Mouse (Mus musculus) liver, embryonic 14.5 days (tissue): Measurements from ENCODE around the gene Mrpl33.
A peak's percentile ranks its signal among the peaks of the same experiment; 100 is the strongest.

ENCODE experiments used
- CTCF ChIP-seq: IDR thresholded peaks from 2 replicates; pipeline ENCODE4 v1.5.1; 2016; ENCODE audit warnings: antibody characterized with exemption, low read depth, control low read depth
- EP300 ChIP-seq: IDR thresholded peaks from 2 replicates; pipeline ENCODE4 v1.6.1; 2016; ENCODE audit warnings: antibody characterized with exemption, low read depth

DNA sequence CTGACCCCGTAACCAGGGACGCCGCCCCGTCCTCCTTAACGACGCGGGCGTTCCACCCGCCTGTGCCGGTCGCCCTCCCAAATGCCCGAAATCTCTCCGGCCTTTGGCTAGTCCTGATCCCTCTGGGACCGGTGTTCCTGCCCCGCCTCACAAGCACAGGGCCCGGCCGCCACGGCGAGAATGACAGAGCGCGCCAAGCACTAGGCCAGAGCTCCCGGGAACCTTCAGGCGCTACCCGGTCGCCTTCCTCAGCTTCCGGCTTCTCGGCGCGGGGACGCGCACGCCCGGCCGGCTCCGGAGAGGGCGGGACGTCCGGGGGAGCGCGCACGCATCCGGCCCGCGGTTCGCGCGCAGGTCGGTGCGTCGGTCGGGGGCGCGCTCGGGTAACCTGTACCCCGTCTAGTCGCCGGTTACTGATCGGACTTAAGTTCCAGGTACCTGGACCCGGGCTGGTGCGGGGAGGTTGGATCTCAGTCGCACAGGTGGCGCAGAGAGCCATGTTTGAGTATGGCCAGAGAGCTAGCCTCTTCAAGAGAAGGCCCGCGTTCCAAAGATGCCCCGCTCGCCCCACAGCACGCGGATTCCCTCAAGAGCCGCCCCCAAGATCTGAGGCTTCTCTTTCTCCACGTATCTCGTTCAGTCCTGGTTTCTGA, 101.0 kb downstream of the Mrpl33 start, which contains the start of gene Babam2:
- no peak for TF ChIP-seq CTCF
- peak; percentile 32 for TF ChIP-seq EP300
